Mouse (Mus musculus) frontal cortex, adult (tissue): ENCODE data around the gene Filip1l.

Experiments
- ATAC-seq: cut with Nextera tagmentation; 2 replicates; pipeline ENCODE4 v1.9.2; 2017; ENCODE audit warnings: mild to moderate bottlenecking, moderate library complexity, mixed read lengths; ENCODE audit not compliant: low TSS enrichment

The Filip1l gene

DNA sequence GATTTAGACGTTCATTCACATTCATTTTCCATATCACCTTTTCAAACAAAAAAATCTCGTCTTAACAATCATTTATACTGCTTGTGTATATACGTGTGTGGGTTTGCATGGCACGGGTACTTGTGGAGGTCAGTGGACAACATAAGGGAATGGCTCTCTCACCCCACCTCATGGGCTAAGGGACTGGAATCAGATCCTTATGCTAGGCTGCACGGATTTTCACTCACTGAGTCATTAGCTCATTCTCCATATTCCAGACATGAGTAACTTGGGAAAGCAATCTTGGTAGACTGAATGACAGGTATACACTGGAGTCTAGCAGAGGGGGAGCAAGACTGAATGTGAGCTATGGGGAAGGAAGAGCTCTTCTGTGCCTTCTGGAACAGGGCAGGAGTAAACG lies 80.8 kb downstream of the Filip1l start:
- no peak for ATAC-seq

DNA sequence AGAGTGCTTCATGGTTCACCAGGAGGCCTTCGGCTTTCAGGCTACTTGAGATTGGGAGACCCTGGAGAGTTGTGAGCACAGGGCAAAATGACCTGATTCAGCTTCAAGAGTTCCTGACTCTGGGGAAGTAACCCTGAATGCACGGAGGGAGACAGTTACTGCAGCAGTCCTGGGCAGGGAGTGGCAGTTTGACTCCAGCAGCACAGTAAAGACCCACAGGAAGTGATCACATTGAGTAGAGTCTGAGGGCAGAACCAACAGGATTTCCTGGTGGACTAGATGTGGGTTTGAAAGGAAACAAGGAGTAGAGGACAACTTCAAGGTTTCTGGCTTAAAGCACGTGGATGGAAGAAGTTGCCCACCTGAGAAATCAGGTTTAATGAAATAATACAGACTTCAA lies 81.7 kb downstream of the Filip1l start:
- ATAC-seq = no peak

GRCm38 (mm10) chr16:57437523-57438287 lies 84.8 kb downstream of the Filip1l start:
- no peak for ATAC-seq

- ATAC-seq = no peak
Measured at GRCm38 (mm10) chr16:57438288-57438685, 85.4 kb downstream of the Filip1l start.

- ATAC-seq = no peak
Measured at GRCm38 (mm10) chr16:57439206-57439605, 86.3 kb downstream of the Filip1l start.

- no peak for ATAC-seq
Measured at GRCm38 (mm10) chr16:57440706-57441437, 88.0 kb downstream of the Filip1l start.

DNA sequence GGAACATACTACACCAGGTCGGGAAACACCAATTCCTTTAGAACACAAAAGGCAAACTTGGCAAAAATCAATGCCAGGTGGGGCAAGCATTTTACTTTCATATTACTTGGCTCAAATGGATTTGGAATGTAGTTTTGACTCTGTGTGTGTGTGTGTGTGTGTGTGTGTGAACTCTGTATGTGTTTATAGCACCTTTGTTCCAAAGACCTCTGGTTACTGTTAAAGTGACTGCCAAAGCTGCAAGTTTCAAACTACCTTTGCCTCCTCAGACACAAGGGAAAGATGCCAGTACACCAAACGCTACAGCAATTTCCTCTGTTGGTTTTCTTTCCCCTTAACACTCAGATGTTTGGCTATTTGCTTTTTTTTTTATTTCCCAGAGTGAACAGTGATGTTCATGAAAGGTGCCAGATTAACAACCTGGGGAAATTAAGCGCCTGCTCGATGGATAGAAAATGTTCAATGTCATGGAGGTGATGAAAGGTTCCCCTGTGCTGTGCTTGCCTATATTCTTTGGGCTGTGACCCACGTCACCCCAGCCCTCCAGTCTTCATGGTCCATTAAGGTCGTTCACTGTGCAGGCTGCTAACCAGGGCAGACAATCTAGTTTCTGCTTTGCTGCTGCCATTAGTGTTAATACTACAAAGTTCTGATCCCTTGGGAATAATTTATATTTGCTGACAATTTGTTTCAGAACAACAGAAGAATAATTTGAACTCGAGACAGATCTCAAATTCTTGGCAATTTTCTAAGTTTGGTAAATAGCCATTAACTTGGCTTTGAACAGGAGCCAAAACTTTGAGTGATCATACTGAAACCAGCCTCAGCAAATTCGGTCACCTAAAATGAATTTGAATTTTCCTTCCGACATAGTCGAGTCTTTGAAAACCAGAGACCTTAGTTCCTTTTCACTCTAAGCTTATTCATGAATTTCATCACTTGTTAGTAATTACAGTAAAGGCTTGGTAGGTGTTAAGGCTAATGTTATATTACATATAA lies 92.5 kb downstream of the Filip1l start:
- no peak for ATAC-seq

GRCm38 (mm10) chr16:57453009-57453408 lies 100.1 kb downstream of the Filip1l start:
- no peak for ATAC-seq

DNA sequence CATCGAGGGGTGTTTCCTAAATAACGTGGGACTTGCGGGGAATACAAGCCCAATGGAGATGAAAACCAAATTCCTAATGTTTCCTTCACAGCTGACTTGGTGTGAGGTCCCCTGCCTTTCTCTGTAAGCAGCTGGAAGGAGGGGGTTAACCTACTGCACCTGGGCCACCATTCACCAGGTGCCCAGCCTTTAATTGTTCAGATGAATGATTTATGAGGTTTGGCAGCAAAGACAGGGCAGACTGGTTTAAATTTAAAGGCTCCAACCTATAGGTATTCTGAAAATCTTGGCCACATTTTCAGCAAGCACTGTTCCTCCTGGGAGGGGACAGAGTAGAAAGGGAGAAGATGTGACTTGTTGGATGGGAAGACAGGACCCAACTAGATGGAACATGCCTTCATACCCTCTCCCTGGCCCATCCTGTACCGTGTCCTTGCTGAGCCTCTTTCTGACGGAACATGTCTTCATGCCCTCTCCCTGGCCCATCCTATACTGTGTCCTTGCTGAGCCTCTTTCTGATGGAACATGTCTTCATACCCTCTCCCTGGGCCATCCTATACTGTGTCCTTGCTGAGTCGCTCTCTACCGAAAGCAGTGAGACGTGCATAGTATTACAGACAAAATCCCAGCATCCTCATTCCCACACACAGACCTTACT lies 101.3 kb downstream of the Filip1l start:
- no peak for ATAC-seq

DNA sequence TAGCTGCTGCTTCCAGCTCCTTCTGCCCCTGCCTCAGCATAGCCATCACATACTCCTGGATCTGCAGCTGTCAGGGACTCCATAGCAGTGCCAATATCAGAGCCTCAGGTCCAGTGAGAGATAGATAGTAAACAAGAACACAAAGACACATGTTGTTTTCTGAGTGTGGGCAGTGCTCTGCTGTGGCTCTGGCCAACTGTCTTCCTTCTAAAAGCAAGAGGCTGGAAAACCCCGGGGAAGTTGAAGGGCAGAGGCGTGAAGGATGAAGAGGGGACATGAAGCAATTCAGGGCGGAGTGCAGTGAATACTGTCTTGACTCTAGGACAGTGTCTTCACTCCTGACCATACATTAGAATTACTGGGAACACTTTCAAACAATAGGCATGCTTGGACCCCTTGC lies 102.7 kb downstream of the Filip1l start:
- ATAC-seq = no peak

- ATAC-seq = no peak
Measured at GRCm38 (mm10) chr16:57456003-57456402, 103.1 kb downstream of the Filip1l start.

DNA sequence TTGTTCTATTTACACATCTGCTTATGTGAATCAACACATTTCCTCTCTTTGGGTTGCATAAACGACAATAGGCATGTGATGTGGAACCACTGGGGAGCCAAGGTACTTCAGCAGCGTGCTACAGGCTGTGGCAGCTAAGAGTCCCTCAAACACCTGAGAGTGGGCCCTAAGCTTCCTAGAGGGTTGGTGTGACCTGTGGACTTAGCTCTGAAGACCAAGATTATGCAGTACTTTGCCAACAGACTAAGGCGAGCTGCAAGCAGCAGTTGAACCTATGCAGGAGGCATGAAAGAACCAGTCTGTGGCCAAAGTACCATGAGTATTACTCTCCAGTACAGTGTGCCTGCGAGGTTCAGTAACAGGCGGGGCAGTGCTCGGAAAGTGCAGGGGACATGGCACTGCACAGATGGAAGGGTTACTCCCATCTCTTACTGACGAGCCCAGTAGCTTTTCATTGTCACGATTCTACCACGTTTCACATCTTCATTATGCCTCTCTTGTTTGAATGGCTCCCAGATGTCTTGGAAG lies 112.6 kb downstream of the Filip1l start:
- no peak for ATAC-seq

DNA sequence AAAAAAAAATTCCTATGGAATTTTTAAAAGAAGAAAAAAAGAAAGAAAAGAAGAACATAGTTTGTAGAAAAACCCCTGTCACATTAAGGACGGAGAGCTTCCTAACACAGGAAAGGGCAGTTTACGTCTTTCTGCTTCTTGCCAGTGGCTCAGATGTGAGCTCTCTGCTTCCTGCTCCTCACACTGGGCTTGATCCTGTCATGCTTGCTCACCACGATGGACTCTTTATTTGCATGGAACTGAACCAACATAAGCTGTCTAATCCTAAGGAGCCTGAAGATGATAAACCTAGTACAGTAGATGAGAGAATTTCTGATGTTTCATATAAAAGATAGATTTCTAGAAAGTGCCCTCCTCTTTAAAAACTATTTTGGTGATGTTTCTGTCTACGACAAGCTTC lies 116.4 kb downstream of the Filip1l start:
- ATAC-seq = no peak

DNA sequence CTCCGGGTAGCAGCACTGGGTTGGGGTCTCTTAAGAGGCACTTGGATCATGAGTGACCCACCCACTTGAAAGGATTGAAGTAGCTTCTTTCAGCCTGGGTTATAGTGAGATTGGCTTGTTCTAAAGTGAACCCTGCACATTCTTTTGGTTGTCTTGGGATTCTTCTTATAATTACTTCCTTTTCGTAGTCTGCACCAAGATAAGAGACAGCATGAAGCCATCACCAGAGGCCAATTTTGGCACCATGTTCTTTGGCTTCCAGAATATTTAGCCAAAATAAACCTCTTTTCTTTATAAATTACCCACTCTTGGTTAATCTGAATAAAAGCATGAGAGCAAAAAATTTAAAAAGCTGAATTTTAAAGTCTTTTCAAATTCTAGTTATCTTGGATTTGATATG lies 117.0 kb downstream of the Filip1l start:
- no peak for ATAC-seq

DNA sequence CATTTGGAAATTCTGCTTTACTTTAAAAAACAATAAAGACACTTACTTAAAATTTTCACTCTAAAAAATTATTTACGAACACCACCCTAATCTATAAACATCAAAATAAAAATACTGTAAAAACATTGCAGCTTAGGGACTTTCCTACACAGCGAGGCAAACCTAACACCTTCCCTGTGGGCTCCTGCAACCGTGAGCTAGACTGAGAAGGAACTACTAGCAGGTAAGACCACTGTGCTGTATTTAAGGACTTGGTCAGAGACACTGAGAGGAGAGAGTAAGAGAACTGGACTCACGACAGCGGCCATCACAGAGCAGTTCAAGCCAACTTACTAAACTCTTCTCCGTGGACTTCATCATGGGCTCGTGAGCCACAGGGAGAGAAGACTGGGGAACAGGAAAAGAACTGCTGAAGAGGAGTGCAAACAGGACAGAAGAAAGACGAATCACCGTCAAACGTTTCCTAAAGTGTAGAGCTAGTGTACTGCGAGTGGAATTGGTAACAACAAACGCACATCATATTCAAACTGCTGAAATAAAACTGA lies 117.5 kb downstream of the Filip1l start:
- no peak for ATAC-seq

GRCm38 (mm10) chr16:57471071-57471470 lies 118.2 kb downstream of the Filip1l start:
- ATAC-seq = no peak

GRCm38 (mm10) chr16:57473415-57474085 lies 120.7 kb downstream of the Filip1l start:
- ATAC-seq = no peak

GRCm38 (mm10) chr16:57478451-57478850 lies 125.6 kb downstream of the Filip1l start:
- ATAC-seq = no peak

DNA sequence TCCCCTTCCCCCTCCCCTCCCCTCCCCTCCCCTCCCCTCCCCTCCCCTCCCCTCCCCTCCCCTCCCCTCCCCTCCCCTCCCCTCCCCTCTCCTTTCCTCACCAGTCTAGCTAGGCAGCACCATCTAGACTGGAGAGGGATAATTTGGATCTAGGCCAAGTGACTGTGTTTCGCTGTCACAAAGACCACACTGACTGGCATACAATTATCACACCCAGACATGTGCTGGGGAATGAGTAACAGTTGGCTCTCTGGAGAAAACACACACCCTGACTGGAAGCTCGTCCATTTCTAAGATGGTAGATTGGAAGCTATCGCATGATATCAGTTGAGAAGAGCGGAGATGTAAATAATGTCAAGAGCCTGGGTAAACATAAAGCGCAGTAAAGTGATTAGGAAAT lies 126.9 kb downstream of the Filip1l start:
- ATAC-seq = no peak

DNA sequence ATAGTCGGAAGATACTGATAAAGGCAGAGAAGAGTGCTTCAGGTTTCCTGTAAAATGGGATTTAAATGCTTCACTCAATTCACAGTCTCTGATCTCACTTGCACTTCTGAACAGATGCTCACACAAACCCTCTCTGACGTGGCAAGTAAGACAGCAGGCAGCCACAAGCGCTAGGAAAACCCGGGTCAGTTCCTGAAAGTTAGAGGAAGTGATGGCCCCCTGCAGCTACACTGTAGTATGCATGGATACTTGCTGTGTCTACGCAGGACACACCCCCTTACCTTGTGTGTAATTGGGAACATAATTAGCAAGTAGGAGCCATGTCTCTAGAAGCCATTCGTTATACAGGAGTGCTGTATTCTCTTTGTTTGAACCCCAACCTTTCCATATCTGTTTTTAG lies 129.4 kb downstream of the Filip1l start:
- no peak for ATAC-seq
